ENCODE assay signal across 14 mouse cellular contexts in genomic region chr13:76021782-76022181, GRCm38 (mm10). TPM values are rescaled to one million over a fixed set of nuclear protein-coding genes. Genes with fewer than 3 reads are reported as not detected.
DNase-seq lines count a peak whose midpoint lies in the region; ATAC-seq and TF ChIP-seq lines count a peak whose summit lies in the region.
"Had no signal": no experiment of that assay in that cellular context is flagged by ENCODE, and none has a peak within 500 bp of the region (broad histone marks: within the 10 kb centered on the region; RNA-seq: fewer than 3 reads in every experiment).

No protein-coding gene starts in this region.

- TF ChIP-seq CTCF in kidney, postnatal 0 days (IDR thresholded peaks at IDR 0.05; ENCODE audit: low read depth) = peak; percentile 55; the same call in 1 of the 2 replicates

- no peak overlapping the region for H3K4me3 ChIP-seq in kidney, postnatal 0 days (replicated peaks; ENCODE audit: low read depth, low read length)
- H3K4me3 ChIP-seq in midbrain, embryonic 14.5 days (replicated peaks; ENCODE audit: low read depth, low read length) = no peak overlapping the region
- no peak overlapping the region for H3K4me3 ChIP-seq in midbrain, embryonic 15.5 days
- H3K4me3 ChIP-seq: forebrain, embryonic 15.5 days; hindbrain, embryonic 15.5 days had no signal

- 81% methylated on average over 2 of the region's 2 CpGs for WGBS in kidney, postnatal 0 days
- WGBS in midbrain, embryonic 14.5 days = 93% methylated on average over 2 of the region's 2 CpGs
- WGBS in midbrain, embryonic 15.5 days = 92% methylated on average over 2 of the region's 2 CpGs

- no peaks in the 10 kb centered on the region for H3K27me3 ChIP-seq in kidney, postnatal 0 days (ENCODE audit: insufficient read depth, low read length)
- H3K27me3 ChIP-seq in midbrain, embryonic 14.5 days (ENCODE audit: control insufficient read depth, insufficient read depth, low read length) = no peaks in the 10 kb centered on the region
- H3K27me3 ChIP-seq in midbrain, embryonic 15.5 days (replicated peaks) = no peaks in the 10 kb centered on the region
- H3K27me3 ChIP-seq: forebrain, embryonic 15.5 days; hindbrain, embryonic 15.5 days had no signal

- no peaks in the 10 kb centered on the region for H3K9me3 ChIP-seq in kidney, postnatal 0 days (replicated peaks; ENCODE audit: low read length)
- no peaks in the 10 kb centered on the region for H3K9me3 ChIP-seq in midbrain, embryonic 14.5 days (ENCODE audit: control insufficient read depth, low read length)
- no peaks in the 10 kb centered on the region for H3K9me3 ChIP-seq in midbrain, embryonic 15.5 days
- H3K9me3 ChIP-seq: forebrain, embryonic 15.5 days; hindbrain, embryonic 15.5 days had no signal

- no peak overlapping the region for H3K9ac ChIP-seq in kidney, postnatal 0 days (ENCODE audit: low read depth, low read length)
- H3K9ac ChIP-seq in midbrain, embryonic 14.5 days (replicated peaks; ENCODE audit: low read length) = no peak overlapping the region
- H3K9ac ChIP-seq in midbrain, embryonic 15.5 days = no peak overlapping the region
- H3K9ac ChIP-seq: forebrain, embryonic 15.5 days; hindbrain, embryonic 15.5 days; liver, embryonic 14.5 days had no signal

- 0 out of 2 replicates have a peak, but pooled peaks cover 3% of the 10 kb centered on the region for H3K4me1 ChIP-seq in kidney, postnatal 0 days (replicated peaks; ENCODE audit: insufficient read depth, low read length)
- H3K4me1 ChIP-seq in midbrain, embryonic 14.5 days (ENCODE audit: control insufficient read depth, insufficient read depth, low read length) = peaks cover 7% of the 10 kb centered on the region; the same call in 1 of the 2 replicates
- peaks cover 9% of the 10 kb centered on the region for H3K4me1 ChIP-seq in midbrain, embryonic 15.5 days

- no peaks in the 10 kb centered on the region for H3K36me3 ChIP-seq in kidney, postnatal 0 days (ENCODE audit: insufficient read depth, low read length)
- H3K36me3 ChIP-seq in midbrain, embryonic 14.5 days (ENCODE audit: control insufficient read depth, insufficient read depth, low read length) = no peaks in the 10 kb centered on the region
- no peaks in the 10 kb centered on the region for H3K36me3 ChIP-seq in midbrain, embryonic 15.5 days (replicated peaks)
- H3K36me3 ChIP-seq: forebrain, embryonic 15.5 days; hindbrain, embryonic 15.5 days had no signal

- peak; percentile 13 for DNase-seq in embryo, embryonic 10.5 days (ENCODE audit: low spot score)
- no peak for DNase-seq in embryo, embryonic 9.5 days (ENCODE audit: extremely low spot score)
- DNase-seq in kidney, postnatal 0 days (ENCODE audit: low spot score) = peak; percentile 58
- DNase-seq in kidney, adult 11 months = no peak
- peak; percentile 54 for DNase-seq in midbrain, embryonic 14.5 days
- DNase-seq in lung, postnatal 36 days = peak; percentile 6
- DNase-seq in testis, postnatal 10 days (ENCODE audit: low spot score) = no peak

- H3K27ac ChIP-seq in kidney, postnatal 0 days = no peak overlapping the region
- no peak overlapping the region for H3K27ac ChIP-seq in midbrain, embryonic 14.5 days (replicated peaks; ENCODE audit: low read depth, low read length)
- H3K27ac ChIP-seq in midbrain, embryonic 15.5 days = no peak overlapping the region
- H3K27ac ChIP-seq: forebrain, embryonic 15.5 days; hindbrain, embryonic 15.5 days; liver, embryonic 14.5 days had no signal

- ATAC-seq in kidney, postnatal 0 days (replicated peaks; ENCODE audit: low FRiP score, low read depth) = no peak
- no peak for ATAC-seq in midbrain, embryonic 14.5 days (ENCODE audit: low FRiP score, low TSS enrichment)
- ATAC-seq in midbrain, embryonic 15.5 days (replicated peaks) = no peak
- ATAC-seq: forebrain, embryonic 15.5 days; midbrain, embryonic 16.5 days had no signal

- H3K4me2 ChIP-seq in kidney, postnatal 0 days (ENCODE audit: low read length) = no peak overlapping the region
- no peak overlapping the region for H3K4me2 ChIP-seq in midbrain, embryonic 14.5 days (ENCODE audit: low read length)
- no peak overlapping the region for H3K4me2 ChIP-seq in midbrain, embryonic 15.5 days
- H3K4me2 ChIP-seq: forebrain, embryonic 15.5 days; hindbrain, embryonic 15.5 days had no signal

RNA-seq across cellular contexts. Expression of gene Rfesd, which starts 3.3 kb away (rescaled TPM):
- polyA plus RNA-seq in kidney, postnatal 0 days (2015; fragmentation: Nextera tagmentation; extraction: Ambion mirVana) = 24.6 and 24.8 TPM in 2 replicates
- 19.6 and 24.1 TPM in 2 replicates for polyA plus RNA-seq in midbrain, embryonic 14.5 days (2014; fragmentation: Nextera tagmentation; extraction: Ambion mirVana)
- 18.8 and 19.0 TPM in 2 replicates for polyA plus RNA-seq in midbrain, embryonic 15.5 days (2015; fragmentation: Nextera tagmentation; extraction: Ambion mirVana)

RNA-seq across cellular contexts. Expression of gene Gpr150, which starts 35.0 kb away (rescaled TPM):
- 0.31 and 0.50 TPM in 2 replicates for polyA plus RNA-seq in kidney, postnatal 0 days (2015; fragmentation: Nextera tagmentation; extraction: Ambion mirVana)
- polyA plus RNA-seq in midbrain, embryonic 14.5 days (2014; fragmentation: Nextera tagmentation; extraction: Ambion mirVana) = 1.2 and 2.2 TPM in 2 replicates
- 2.5 and 2.6 TPM in 2 replicates for polyA plus RNA-seq in midbrain, embryonic 15.5 days (2015; fragmentation: Nextera tagmentation; extraction: Ambion mirVana)
- polyA plus RNA-seq: C2C12; urinary bladder, adult 2 months had no signal

RNA-seq across cellular contexts. Expression of gene Spata9, which starts 54.8 kb away (rescaled TPM):
- 0.70 and 0.92 TPM in 2 replicates for polyA plus RNA-seq in kidney, postnatal 0 days (2015; fragmentation: Nextera tagmentation; extraction: Ambion mirVana)
- polyA plus RNA-seq in midbrain, embryonic 14.5 days (2014; fragmentation: Nextera tagmentation; extraction: Ambion mirVana) = 3.5 TPM in 2 replicates
- 2.2 and 3.6 TPM in 2 replicates for polyA plus RNA-seq in midbrain, embryonic 15.5 days (2015; fragmentation: Nextera tagmentation; extraction: Ambion mirVana)
- polyA plus RNA-seq: urinary bladder, adult 2 months had no signal

Comparison
In these comparisons a context has a peak if more than half of its experiments do, and no peak if none do; other contexts are left out.
1. DNase-seq: peak in embryo, embryonic 10.5 days (single experiment), kidney, postnatal 0 days (single experiment), midbrain, embryonic 14.5 days (single experiment) and lung, postnatal 36 days (single experiment); none in embryo, embryonic 9.5 days (single experiment), kidney, adult 11 months (single experiment) and testis, postnatal 10 days (single experiment).